Mouse (Mus musculus): Measurements from ENCODE around the gene Brf1.

Gene Brf1

DNA sequence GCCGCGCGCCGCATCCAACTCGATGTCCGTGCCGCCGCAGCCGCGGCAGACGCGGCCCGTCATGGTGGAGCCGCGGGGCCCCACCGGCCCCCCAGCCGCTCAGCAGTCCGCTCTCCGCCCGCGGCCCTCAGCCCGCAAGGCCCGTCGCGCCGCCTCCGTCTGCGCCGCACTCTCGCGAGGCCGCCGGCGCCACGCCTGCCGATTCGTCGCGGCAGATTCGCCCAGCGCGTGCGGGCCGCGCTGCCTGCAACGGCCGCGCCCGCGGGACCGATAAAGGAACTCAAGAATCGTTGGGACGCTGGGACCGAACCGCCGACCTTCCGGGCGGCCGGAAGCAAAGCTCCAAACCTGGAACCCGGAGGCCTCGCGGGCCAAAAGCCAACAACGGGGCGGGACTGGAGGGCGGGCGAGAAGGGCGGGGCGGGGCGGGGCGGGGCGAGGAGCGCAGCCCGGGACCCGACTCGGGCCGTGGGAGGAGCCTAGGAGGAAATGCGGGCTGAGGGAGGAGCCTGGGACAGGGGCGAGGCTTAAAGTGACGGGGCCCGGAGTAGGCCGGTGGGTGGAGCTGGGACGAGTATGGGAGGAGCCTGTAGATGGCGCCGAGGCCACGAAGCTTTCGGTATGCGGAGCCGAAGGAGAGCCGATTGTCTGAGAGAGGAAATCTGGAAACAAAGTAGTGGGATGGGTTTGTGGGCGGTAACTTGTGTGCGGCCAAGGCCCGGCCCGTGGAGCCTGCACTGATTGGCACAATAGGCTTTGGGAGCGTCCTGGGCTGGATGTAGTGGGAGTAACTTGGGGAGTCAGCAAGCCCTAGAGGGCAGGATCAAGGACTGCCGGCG, at the start of gene Brf1:
TSS of gene Brf1 (minus strand) at position 411 of the 839 bp plus-strand sequence.
- DNase-seq (ENCODE audit: low spot score), result peak; percentile 95

DNA sequence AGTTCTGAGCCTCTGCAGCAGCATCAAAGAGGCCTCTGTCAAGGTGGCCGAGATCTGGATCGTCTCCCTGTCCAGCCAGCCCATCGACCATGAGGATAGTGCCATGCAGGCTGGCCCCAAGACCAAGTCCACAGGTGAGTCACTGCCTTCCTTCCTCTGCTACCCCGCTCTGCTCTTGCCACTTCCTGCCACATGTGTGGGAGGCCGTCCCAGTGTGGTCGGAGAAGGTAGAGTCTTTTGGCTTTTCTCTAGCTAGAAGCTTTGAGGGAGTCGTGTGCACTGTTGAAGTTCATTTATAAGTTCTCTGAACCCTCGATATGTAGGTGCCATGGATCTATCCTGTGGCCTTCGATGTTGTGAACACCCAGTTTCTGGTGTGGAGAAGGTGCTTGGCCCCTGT, 49.3 kb upstream of the Brf1 start:
- no peak for DNase-seq (ENCODE audit: low spot score)

GRCm38 (mm10) chr12:113048103-113048502, 47.6 kb upstream of the Brf1 start:
- DNase-seq (ENCODE audit: low spot score), result no peak

GRCm38 (mm10) chr12:113046861-113047260, 46.4 kb upstream of the Brf1 start:
- DNase-seq (ENCODE audit: low spot score), result no peak

GRCm38 (mm10) chr12:113044916-113045677, 44.6 kb upstream of the Brf1 start:
- DNase-seq (ENCODE audit: low spot score), result peak; percentile 39

- no peak for DNase-seq (ENCODE audit: low spot score)
Observed at GRCm38 (mm10) chr12:113042543-113042942, 42.0 kb upstream of the Brf1 start.

DNA sequence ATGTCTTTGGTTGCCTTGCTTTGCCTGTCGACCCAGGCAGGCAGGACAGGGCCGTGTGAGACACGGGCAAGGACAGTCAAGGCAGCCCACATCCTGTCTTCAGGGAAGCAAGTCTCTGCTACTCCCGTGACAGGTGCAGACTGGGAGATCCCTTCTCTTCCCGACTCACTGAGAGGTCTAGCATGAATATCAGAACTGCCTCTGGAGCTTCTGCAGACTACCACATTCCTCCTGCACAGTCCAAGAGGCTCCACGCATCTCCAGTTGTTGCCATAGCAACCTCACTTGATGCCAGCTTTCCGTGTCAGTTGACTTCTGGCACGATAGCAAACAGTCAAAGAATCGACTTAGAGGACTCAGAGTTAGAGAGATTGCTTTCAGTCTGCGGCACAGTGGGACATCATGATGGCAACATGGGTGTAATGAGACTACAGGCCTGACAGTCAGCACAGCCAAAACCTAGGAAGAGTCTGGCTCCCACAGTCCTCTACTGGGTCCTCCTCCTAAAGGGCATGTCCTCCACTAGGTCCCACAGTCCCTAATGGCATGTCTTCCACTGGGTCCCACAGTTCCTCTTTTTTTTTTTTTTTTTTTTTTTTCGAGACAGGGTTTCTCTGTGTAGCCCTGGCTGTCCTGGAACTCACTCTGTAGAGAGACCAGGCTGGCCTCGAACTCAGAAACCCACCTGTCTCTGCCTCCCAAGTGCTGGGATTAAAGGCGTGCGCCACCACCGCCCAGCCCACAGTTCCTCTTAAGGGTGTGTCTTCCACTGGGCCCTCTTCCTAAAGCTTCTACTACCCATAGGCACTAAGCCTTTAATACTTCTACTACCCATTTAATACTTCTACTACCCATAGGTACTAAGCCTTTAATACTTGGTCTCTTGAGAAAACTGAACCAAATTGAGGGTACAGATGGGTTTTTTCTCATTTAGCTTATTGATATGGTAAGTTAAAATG, 41.3 kb upstream of the Brf1 start:
- peak; percentile 67 for DNase-seq (ENCODE audit: low spot score)

DNA sequence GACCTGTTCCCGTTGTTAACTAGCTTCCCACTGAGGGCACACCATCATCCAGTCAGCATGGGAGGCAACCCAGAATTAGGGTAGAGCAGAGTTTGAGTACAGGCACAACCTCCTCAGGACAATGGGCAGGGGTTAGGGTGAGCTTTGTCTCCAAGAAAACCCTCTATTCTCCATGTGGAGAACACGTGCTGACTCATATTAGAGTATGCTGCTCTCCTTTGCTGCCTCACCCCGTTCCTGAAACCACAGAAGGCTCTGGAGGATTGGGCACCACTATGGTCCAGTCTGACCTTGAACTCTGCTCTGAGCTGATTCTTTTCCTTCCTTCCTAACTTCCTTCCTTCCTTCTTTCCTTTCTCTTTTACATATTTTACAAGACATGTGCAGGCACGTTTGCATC, 37.9 kb upstream of the Brf1 start:
- DNase-seq (ENCODE audit: low spot score), result no peak

- DNase-seq (ENCODE audit: low spot score), result no peak
Observed at GRCm38 (mm10) chr12:113036996-113037395, 36.5 kb upstream of the Brf1 start.

GRCm38 (mm10) chr12:113035093-113035492, 34.6 kb upstream of the Brf1 start:
- no peak for DNase-seq (ENCODE audit: low spot score)

GRCm38 (mm10) chr12:113032296-113033250, 32.1 kb upstream of the Brf1 start:
- peak; percentile 70 for DNase-seq (ENCODE audit: low spot score)

- no peak for DNase-seq (ENCODE audit: low spot score)
Observed at GRCm38 (mm10) chr12:113031441-113031840, 30.9 kb upstream of the Brf1 start.

- DNase-seq (ENCODE audit: low spot score), result no peak
Observed at GRCm38 (mm10) chr12:113030993-113031392, 30.5 kb upstream of the Brf1 start.

- no peak for DNase-seq (ENCODE audit: low spot score)
Observed at GRCm38 (mm10) chr12:113030046-113030445, 29.5 kb upstream of the Brf1 start.

- no peak for DNase-seq (ENCODE audit: low spot score)
Observed at GRCm38 (mm10) chr12:113028898-113029297, 28.4 kb upstream of the Brf1 start.

DNA sequence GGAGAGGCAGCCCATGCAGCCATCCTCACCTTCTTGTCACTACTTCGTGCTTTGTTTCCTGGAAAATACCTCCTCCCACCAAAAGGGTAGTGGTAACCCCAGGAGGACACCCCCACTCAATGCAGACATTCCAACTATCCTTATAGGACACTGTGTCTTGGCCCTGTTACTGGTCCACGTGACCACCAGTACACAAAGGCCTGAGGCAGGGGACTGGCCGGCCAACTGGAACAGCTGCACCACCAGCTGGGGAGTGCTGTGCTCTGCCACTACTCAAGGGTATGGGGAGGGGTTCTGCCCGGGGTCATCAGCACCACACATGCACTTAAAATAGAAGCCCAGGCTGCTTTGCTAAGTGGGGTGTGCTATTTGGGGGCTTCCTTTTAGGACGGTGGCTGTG, 27.6 kb upstream of the Brf1 start:
- DNase-seq (ENCODE audit: low spot score), result no peak

DNA sequence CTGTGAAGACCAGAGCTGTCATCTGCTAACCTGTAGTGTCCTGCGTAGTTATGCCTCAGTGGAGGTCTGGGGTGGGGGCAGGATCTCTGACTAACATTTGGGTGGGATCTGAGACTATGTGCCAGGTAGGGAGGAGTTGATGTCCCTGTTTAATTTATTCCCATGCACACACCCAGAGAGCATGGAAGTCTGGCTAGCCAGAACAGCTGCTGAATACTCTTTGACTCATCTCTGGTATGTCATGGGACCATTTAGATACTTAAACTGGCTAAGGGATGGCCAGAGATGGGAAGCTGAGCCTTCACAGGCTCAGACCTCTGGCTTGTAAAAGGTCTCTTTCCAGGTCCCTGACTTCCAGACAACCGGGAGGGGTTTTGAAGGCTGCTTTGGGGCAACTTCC, 27.0 kb upstream of the Brf1 start:
- DNase-seq (ENCODE audit: low spot score), result no peak

DNA sequence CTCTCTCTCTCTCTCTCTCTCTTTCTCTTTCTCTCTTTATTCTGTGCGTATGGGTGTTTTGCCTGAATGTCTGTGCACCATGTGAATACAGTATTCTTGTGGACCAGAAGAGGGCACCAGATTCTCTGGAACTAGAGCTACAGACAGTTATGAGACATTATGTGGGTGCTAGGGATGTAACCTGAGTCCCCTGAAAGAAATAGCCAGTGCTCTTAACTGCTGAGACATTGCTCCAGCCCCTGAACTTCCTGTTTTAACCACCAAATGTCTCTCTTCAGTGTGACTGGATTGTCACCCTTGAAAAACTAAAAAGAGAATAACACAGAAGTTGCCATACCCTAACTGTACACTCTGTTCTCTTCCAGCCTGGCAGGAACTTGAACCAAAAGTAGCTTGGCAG, 26.1 kb upstream of the Brf1 start:
- no peak for DNase-seq (ENCODE audit: low spot score)

DNA sequence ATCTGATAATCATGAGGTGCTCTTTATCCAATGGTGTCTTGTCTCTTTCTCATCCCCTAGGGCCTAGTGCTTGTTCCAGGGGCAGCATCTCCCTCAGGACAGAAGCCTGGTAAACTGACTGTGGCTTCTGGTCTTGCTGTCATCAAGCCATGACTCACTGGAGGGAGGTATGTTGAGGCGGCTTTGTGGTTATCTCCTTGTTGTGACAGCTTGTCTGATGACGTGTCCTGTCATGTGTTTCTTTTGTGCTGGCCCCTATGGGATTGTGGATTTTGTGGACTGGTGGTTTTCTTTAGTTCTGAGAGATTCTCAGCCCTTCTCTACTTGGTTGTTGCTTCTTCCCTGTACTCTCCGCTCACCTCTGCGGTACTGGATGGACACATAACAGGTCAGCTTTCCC, 22.6 kb upstream of the Brf1 start:
- no peak for DNase-seq (ENCODE audit: low spot score)

- no peak for DNase-seq (ENCODE audit: low spot score)
Observed at GRCm38 (mm10) chr12:113021488-113021887, 21.0 kb upstream of the Brf1 start.

DNA sequence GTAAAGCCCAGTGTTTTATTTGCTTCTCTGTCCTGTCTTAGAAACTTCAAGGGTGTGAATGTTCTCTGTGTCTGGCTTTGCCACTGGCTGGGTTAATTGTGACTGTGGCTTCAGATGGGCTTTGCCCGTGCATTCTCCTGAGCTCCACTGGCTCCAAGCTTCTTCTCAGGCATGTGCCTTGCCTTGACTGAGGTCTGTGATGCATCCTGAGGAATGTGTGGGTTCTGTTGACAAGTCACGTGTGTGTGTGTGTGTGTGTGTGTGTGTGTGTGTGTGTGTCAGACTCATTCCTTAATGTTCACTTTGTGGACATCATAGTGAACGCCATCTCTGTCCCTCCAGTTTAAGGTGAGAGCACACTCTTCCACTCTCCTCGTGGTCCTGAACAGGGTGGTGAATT, 18.3 kb upstream of the Brf1 start:
- no peak for DNase-seq (ENCODE audit: low spot score)
